Comparison of ENCODE assay signal across 10 mouse cellular contexts in the genomic region with DNA sequence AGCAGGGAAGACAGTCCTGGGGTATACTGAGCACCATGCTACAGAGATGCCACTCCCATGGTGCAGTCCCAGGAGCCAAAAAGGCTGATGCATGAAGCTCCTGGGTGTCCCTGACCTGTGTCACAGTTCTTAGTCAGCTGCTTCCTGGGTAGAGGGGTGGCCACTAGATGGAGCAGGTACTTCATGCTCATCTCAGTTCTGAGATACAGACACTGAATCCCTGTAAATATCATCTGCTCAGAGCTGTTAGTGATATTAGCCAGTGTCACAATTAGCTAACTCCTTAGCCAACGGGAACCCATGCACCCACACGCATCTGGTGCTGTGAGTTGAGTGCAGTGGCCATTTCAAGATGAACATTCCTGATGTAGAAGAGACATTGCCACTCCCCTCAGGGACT. TPM values are rescaled to one million over a fixed set of nuclear protein-coding genes. Genes with fewer than 3 reads are reported as not detected.
DNase-seq lines count a peak whose midpoint lies in the region; ATAC-seq and TF ChIP-seq lines count a peak whose summit lies in the region.
"Had no signal": no experiment of that assay in that cellular context is flagged by ENCODE, and none has a peak within 500 bp of the region (broad histone marks: within the 10 kb centered on the region; RNA-seq: fewer than 3 reads in every experiment).

No protein-coding gene starts in this region.

- intact Hi-C loops in heart, adult 2 months (cut with DNase I) = loop anchor here (1.0 to 5.0 kb wide), 4 partner anchors 27 to 237 kb away; a partner anchor contains a TSS

- H3K79me2 ChIP-seq in heart, adult 2 months (replicated peaks; ENCODE audit: control insufficient read depth, insufficient read depth, low read length) = no peaks in the 10 kb centered on the region

- H3K4me3 ChIP-seq in heart, adult 2 months = no peak overlapping the region
- no peak overlapping the region for H3K4me3 ChIP-seq in heart, embryonic 10.5 days
- no peak overlapping the region for H3K4me3 ChIP-seq in heart, embryonic 14.5 days (ENCODE audit: control insufficient read depth in 1 of 2, insufficient read depth in 1 of 2, low read depth in 1 of 2, low read length in 2 of 2)
- H3K4me3 ChIP-seq in midbrain, embryonic 15.5 days = no peak overlapping the region
- no peak overlapping the region for H3K4me3 ChIP-seq in midbrain, embryonic 10.5 days
- H3K4me3 ChIP-seq: liver, embryonic 13.5 days had no signal

- peaks cover 9% of the 10 kb centered on the region for H3K4me1 ChIP-seq in heart, adult 2 months (ENCODE audit: control insufficient read depth, insufficient read depth, low read length)
- H3K4me1 ChIP-seq in heart, embryonic 10.5 days = peaks cover 26% of the 10 kb centered on the region
- peaks cover 21 to 37% of the 10 kb centered on the region in 2 experiments; a peak in 3 of 4 replicates for H3K4me1 ChIP-seq in heart, embryonic 14.5 days (ENCODE audit: control insufficient read depth in 2 of 2, insufficient read depth in 2 of 2, low read length in 2 of 2)
- peaks cover 19% of the 10 kb centered on the region for H3K4me1 ChIP-seq in midbrain, embryonic 15.5 days
- peaks cover 8% of the 10 kb centered on the region for H3K4me1 ChIP-seq in midbrain, embryonic 10.5 days

- no peaks in the 10 kb centered on the region for H3K9me3 ChIP-seq in heart, embryonic 10.5 days
- no peaks in the 10 kb centered on the region for H3K9me3 ChIP-seq in heart, embryonic 14.5 days (ENCODE audit: control insufficient read depth, low read length)
- H3K9me3 ChIP-seq in midbrain, embryonic 15.5 days = no peaks in the 10 kb centered on the region
- H3K9me3 ChIP-seq in midbrain, embryonic 10.5 days (replicated peaks) = no peaks in the 10 kb centered on the region
- H3K9me3 ChIP-seq: liver, embryonic 13.5 days had no signal

- 28% methylated on average over 2 of the region's 2 CpGs for WGBS in heart, adult 2 months
- 47% methylated on average over 2 of the region's 2 CpGs for WGBS in heart, embryonic 10.5 days
- 30% methylated on average over 2 of the region's 2 CpGs for WGBS in heart, embryonic 14.5 days
- WGBS in midbrain, embryonic 15.5 days = 91% methylated on average over 2 of the region's 2 CpGs
- WGBS in midbrain, embryonic 10.5 days = 89% methylated on average over 2 of the region's 2 CpGs

- peak; percentile 32 to 47 for DNase-seq in heart, adult 2 months
- DNase-seq in heart, embryonic 10.5 days (ENCODE audit: low spot score) = no peak
- peak; percentile 64 for DNase-seq in right cerebral cortex, adult 2 months (ENCODE audit: low spot score in 2 of 2)
- DNase-seq in right cerebral cortex, postnatal 36 days (ENCODE audit: low spot score in 2 of 2) = no peak
- DNase-seq in thymus, postnatal 14 days = peak; percentile 68
- no peak for DNase-seq in midbrain, embryonic 10.5 days (ENCODE audit: low spot score)
- DNase-seq: liver, embryonic 13.5 days had no signal

- 0 out of 2 replicates have a peak, but pooled peaks have one; percentile 10 for TF ChIP-seq POLR2A in heart, adult 2 months (IDR thresholded peaks at IDR 0.05; ENCODE audit: insufficient read depth, low read depth, low read length)

- peak; percentile 84 for TF ChIP-seq CTCF in heart, adult 2 months (IDR thresholded peaks at IDR 0.05)

- H3K4me2 ChIP-seq in heart, embryonic 14.5 days (ENCODE audit: low read length) = no peak overlapping the region
- no peak overlapping the region for H3K4me2 ChIP-seq in midbrain, embryonic 15.5 days
- H3K4me2 ChIP-seq: liver, embryonic 13.5 days had no signal

- ATAC-seq in heart, embryonic 14.5 days (ENCODE audit: insufficient number of reproducible peaks, insufficient read depth, low FRiP score, low read depth) = 0 out of 2 replicates have a peak, but pooled peaks have one; percentile 5
- no peak for ATAC-seq in midbrain, embryonic 15.5 days (replicated peaks)

- no peaks in the 10 kb centered on the region for H3K27me3 ChIP-seq in heart, adult 2 months (ENCODE audit: control insufficient read depth, insufficient read depth, low read length)
- no peaks in the 10 kb centered on the region for H3K27me3 ChIP-seq in heart, embryonic 10.5 days (ENCODE audit: insufficient read depth, poor library complexity, severe bottlenecking)
- no peaks in the 10 kb centered on the region for H3K27me3 ChIP-seq in heart, embryonic 14.5 days (ENCODE audit: control insufficient read depth, insufficient read depth, low read length)
- no peaks in the 10 kb centered on the region for H3K27me3 ChIP-seq in midbrain, embryonic 15.5 days (replicated peaks)
- H3K27me3 ChIP-seq in midbrain, embryonic 10.5 days (ENCODE audit: low read depth, poor library complexity, severe bottlenecking) = no peaks in the 10 kb centered on the region
- H3K27me3 ChIP-seq: liver, embryonic 13.5 days had no signal

- H3K36me3 ChIP-seq in heart, adult 2 months (ENCODE audit: control insufficient read depth, insufficient read depth, low read length) = no peaks in the 10 kb centered on the region
- H3K36me3 ChIP-seq in heart, embryonic 10.5 days = peaks cover 77% of the 10 kb centered on the region
- H3K36me3 ChIP-seq in heart, embryonic 14.5 days (ENCODE audit: control insufficient read depth, insufficient read depth, low read length) = peaks cover 64% of the 10 kb centered on the region
- peaks cover 46% of the 10 kb centered on the region for H3K36me3 ChIP-seq in midbrain, embryonic 15.5 days (replicated peaks)
- peaks cover 92% of the 10 kb centered on the region for H3K36me3 ChIP-seq in midbrain, embryonic 10.5 days

- H3K9ac ChIP-seq in heart, adult 2 months (ENCODE audit: low read depth, low read length) = no peak overlapping the region
- H3K9ac ChIP-seq in heart, embryonic 14.5 days (ENCODE audit: low read length) = no peak overlapping the region
- no peak overlapping the region for H3K9ac ChIP-seq in midbrain, embryonic 15.5 days
- H3K9ac ChIP-seq: liver, embryonic 13.5 days had no signal

- H3K27ac ChIP-seq in heart, adult 2 months = no peak overlapping the region; the same call in 1 of the 2 replicates
- no peak overlapping the region for H3K27ac ChIP-seq in heart, embryonic 10.5 days
- H3K27ac ChIP-seq in heart, embryonic 14.5 days (replicated peaks in 1 of 2; ENCODE audit: control insufficient read depth in 1 of 2, insufficient read depth in 1 of 2, low read depth in 2 of 2, low read length in 2 of 2) = peak overlapping the region; percentile 27 to 59
- H3K27ac ChIP-seq in midbrain, embryonic 15.5 days = no peak overlapping the region
- no peak overlapping the region for H3K27ac ChIP-seq in midbrain, embryonic 10.5 days (replicated peaks)
- H3K27ac ChIP-seq: liver, embryonic 13.5 days had no signal

- TF ChIP-seq EP300 in heart, adult 2 months (IDR thresholded peaks at IDR 0.05; ENCODE audit: insufficient read depth, low read depth, low read length) = peak; percentile 79; the same call in 1 of the 2 replicates

RNA-seq across cellular contexts. Expression of a gene that starts 9.6 kb away (rescaled TPM):
- total RNA-seq in heart, adult 2 months (2021) = 100 to 1,000 TPM; 169 to 249 TPM
- polyA plus RNA-seq in heart, adult 2 months (2012; rRNA removed) = 301 and 369 TPM in 2 replicates
- polyA plus RNA-seq in heart, embryonic 10.5 days (2016; fragmentation: Nextera tagmentation; extraction: Ambion mirVana) = 43.7 and 53.9 TPM in 2 replicates
- polyA plus RNA-seq in heart, embryonic 14.5 days (2014; fragmentation: Nextera tagmentation; extraction: Ambion mirVana) = 36.5 and 36.9 TPM in 2 replicates
- 211 and 216 TPM in 2 replicates for polyA plus RNA-seq in midbrain, embryonic 15.5 days (2015; fragmentation: Nextera tagmentation; extraction: Ambion mirVana)
- 87.6 and 103 TPM in 2 replicates for polyA plus RNA-seq in midbrain, embryonic 10.5 days (2016; fragmentation: Nextera tagmentation; extraction: Ambion mirVana)

RNA-seq across cellular contexts. Expression of a gene that starts 27.0 kb away (rescaled TPM):
- 10 to 100 TPM; 23.2 to 25.9 TPM for total RNA-seq in heart, adult 2 months (2021)
- polyA plus RNA-seq in heart, adult 2 months (2012; rRNA removed) = 22.6 and 22.7 TPM in 2 replicates
- 32.7 and 34.7 TPM in 2 replicates for polyA plus RNA-seq in heart, embryonic 10.5 days (2016; fragmentation: Nextera tagmentation; extraction: Ambion mirVana)
- polyA plus RNA-seq in heart, embryonic 14.5 days (2014; fragmentation: Nextera tagmentation; extraction: Ambion mirVana) = 27.5 and 30.8 TPM in 2 replicates
- polyA plus RNA-seq in midbrain, embryonic 15.5 days (2015; fragmentation: Nextera tagmentation; extraction: Ambion mirVana) = 27.6 and 29.8 TPM in 2 replicates
- polyA plus RNA-seq in midbrain, embryonic 10.5 days (2016; fragmentation: Nextera tagmentation; extraction: Ambion mirVana) = 35.1 and 39.2 TPM in 2 replicates

RNA-seq across cellular contexts. Expression of a gene that starts 30.6 kb away (rescaled TPM):
- total RNA-seq in heart, adult 2 months (2021) = under 1 TPM; 0.09 to 0.13 TPM
- 0.09 and 0.37 TPM in 2 replicates for polyA plus RNA-seq in heart, adult 2 months (2012; rRNA removed)
- 0.02 TPM in 1 of 2 replicates, not detected in the other for polyA plus RNA-seq in heart, embryonic 10.5 days (2016; fragmentation: Nextera tagmentation; extraction: Ambion mirVana)
- polyA plus RNA-seq in heart, embryonic 14.5 days (2014; fragmentation: Nextera tagmentation; extraction: Ambion mirVana) = 0.16 and 0.24 TPM in 2 replicates
- polyA plus RNA-seq in midbrain, embryonic 15.5 days (2015; fragmentation: Nextera tagmentation; extraction: Ambion mirVana) = 0.18 and 0.25 TPM in 2 replicates
- polyA plus RNA-seq in midbrain, embryonic 10.5 days (2016; fragmentation: Nextera tagmentation; extraction: Ambion mirVana) = 0.02 and 0.07 TPM in 2 replicates
- polyA plus RNA-seq: spleen, adult 2 months had no signal

RNA-seq across cellular contexts. Expression of a gene that starts 35.8 kb away (rescaled TPM):
- total RNA-seq in heart, adult 2 months (2021) = 1 to 10 TPM; 1.0 to 1.2 TPM
- 2.3 and 4.1 TPM in 2 replicates for polyA plus RNA-seq in heart, adult 2 months (2012; rRNA removed)
- polyA plus RNA-seq in heart, embryonic 10.5 days (2016; fragmentation: Nextera tagmentation; extraction: Ambion mirVana) = 0.31 and 0.62 TPM in 2 replicates
- polyA plus RNA-seq in heart, embryonic 14.5 days (2014; fragmentation: Nextera tagmentation; extraction: Ambion mirVana) = 0.57 and 0.61 TPM in 2 replicates
- polyA plus RNA-seq in midbrain, embryonic 15.5 days (2015; fragmentation: Nextera tagmentation; extraction: Ambion mirVana) = 1.6 and 2.9 TPM in 2 replicates
- 0.77 and 1.9 TPM in 2 replicates for polyA plus RNA-seq in midbrain, embryonic 10.5 days (2016; fragmentation: Nextera tagmentation; extraction: Ambion mirVana)

RNA-seq across cellular contexts. Expression of a gene that starts 55.5 kb away (rescaled TPM):
- total RNA-seq in heart, adult 2 months (2021) = 1 to 10 TPM; 7.2 to 9.5 TPM
- 20.4 and 24.3 TPM in 2 replicates for polyA plus RNA-seq in heart, adult 2 months (2012; rRNA removed)
- polyA plus RNA-seq in heart, embryonic 10.5 days (2016; fragmentation: Nextera tagmentation; extraction: Ambion mirVana) = 27.1 and 31.7 TPM in 2 replicates
- 15.8 and 18.3 TPM in 2 replicates for polyA plus RNA-seq in heart, embryonic 14.5 days (2014; fragmentation: Nextera tagmentation; extraction: Ambion mirVana)
- polyA plus RNA-seq in midbrain, embryonic 15.5 days (2015; fragmentation: Nextera tagmentation; extraction: Ambion mirVana) = 33.0 and 40.0 TPM in 2 replicates
- 32.5 and 34.4 TPM in 2 replicates for polyA plus RNA-seq in midbrain, embryonic 10.5 days (2016; fragmentation: Nextera tagmentation; extraction: Ambion mirVana)

Comparison
In these comparisons a context has a peak if more than half of its experiments do, and no peak if none do; other contexts are left out.
1. DNase-seq: peak in heart, adult 2 months (2 of 2), right cerebral cortex, adult 2 months (2 of 2) and thymus, postnatal 14 days (single experiment); none in heart, embryonic 10.5 days (single experiment), right cerebral cortex, postnatal 36 days (0 of 2) and midbrain, embryonic 10.5 days (single experiment).
2. H3K27ac ChIP-seq: peak in heart, embryonic 14.5 days (2 of 2); none in heart, adult 2 months (single experiment), heart, embryonic 10.5 days (single experiment), midbrain, embryonic 15.5 days (single experiment) and midbrain, embryonic 10.5 days (single experiment).